ENCODE assay signal across 22 mouse cellular contexts in the genomic region with DNA sequence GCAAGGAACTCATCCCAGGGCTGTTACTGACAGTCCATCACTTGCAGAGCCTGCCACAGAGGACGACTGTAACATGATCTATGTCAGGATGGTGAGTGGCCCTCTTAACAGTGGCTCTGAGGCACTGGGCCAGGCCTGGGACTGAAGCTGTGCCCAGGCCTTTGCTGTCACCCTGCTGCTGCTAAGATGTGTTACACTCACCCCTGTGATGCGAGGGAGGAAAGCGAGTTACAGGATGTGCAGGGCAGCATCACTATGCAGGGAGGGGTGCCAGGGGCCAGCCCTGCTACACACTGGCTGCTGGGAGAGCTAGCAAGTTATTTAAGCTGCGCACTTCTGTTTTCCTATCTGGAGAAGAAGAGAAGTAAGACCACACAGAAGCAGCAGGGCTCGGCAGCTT. TPM values are rescaled to one million over a fixed set of nuclear protein-coding genes. Genes with fewer than 3 reads are reported as not detected.
A peak's percentile ranks its signal among the peaks of the same experiment; 100 is the strongest.
DNase-seq lines count a peak whose midpoint lies in the region; ATAC-seq and TF ChIP-seq lines count a peak whose summit lies in the region.
"Had no signal": no experiment of that assay in that cellular context is flagged by ENCODE, and none has a peak within 500 bp of the region (broad histone marks: within the 10 kb centered on the region; RNA-seq: fewer than 3 reads in every experiment).

No protein-coding gene starts in this region.

- WGBS in kidney, postnatal 0 days, result 23% methylated on average over 5 of the region's 5 CpGs
- 25% methylated on average over 5 of the region's 5 CpGs for WGBS in heart, embryonic 16.5 days

- no peaks in the 10 kb centered on the region for H3K27me3 ChIP-seq in kidney, postnatal 0 days (ENCODE audit: insufficient read depth, low read length)
- no peaks in the 10 kb centered on the region for H3K27me3 ChIP-seq in heart, embryonic 16.5 days (ENCODE audit: control insufficient read depth, insufficient read depth, low read length)
- H3K27me3 ChIP-seq: forebrain, embryonic 15.5 days; hindbrain, embryonic 12.5 days; midbrain, embryonic 15.5 days; stomach, embryonic 15.5 days had no signal

- peak; percentile 31 for DNase-seq in kidney, postnatal 0 days (ENCODE audit: low spot score)
- no peak for DNase-seq in kidney, postnatal 10 days
- peak; percentile 27 for DNase-seq in 3134 (ENCODE audit: extremely low read depth, insufficient read length, low spot score)
- peak; percentile 11 for DNase-seq in 3T3-L1 (ENCODE audit: low read depth, low spot score)
- DNase-seq in left cerebral cortex, adult 8-10 months (ENCODE audit: low spot score in 2 of 2), result no peak
- no peak for DNase-seq in spleen, adult 18-20 months
- DNase-seq: cerebellum, adult 9-11 months; kidney, adult 8-10 months had no signal

- no peak overlapping the region for H3K4me3 ChIP-seq in kidney, postnatal 0 days (replicated peaks; ENCODE audit: low read depth, low read length)
- H3K4me3 ChIP-seq in heart, embryonic 16.5 days (ENCODE audit: low read length), result no peak overlapping the region
- H3K4me3 ChIP-seq: erythroblast, embryonic 14.5 days; forebrain, embryonic 15.5 days; hindbrain, embryonic 12.5 days; midbrain, embryonic 15.5 days; stomach, embryonic 15.5 days had no signal

- H3K9ac ChIP-seq in kidney, postnatal 0 days (ENCODE audit: low read depth, low read length), result no peak overlapping the region
- H3K9ac ChIP-seq in heart, embryonic 16.5 days (ENCODE audit: low read length), result no peak overlapping the region
- H3K9ac ChIP-seq: forebrain, embryonic 15.5 days; hindbrain, embryonic 12.5 days; midbrain, embryonic 15.5 days; stomach, embryonic 15.5 days had no signal

- no peaks in the 10 kb centered on the region for H3K4me1 ChIP-seq in kidney, postnatal 0 days (replicated peaks; ENCODE audit: insufficient read depth, low read length)
- H3K4me1 ChIP-seq in heart, embryonic 16.5 days (ENCODE audit: control insufficient read depth, insufficient read depth, low read length), result no peaks in the 10 kb centered on the region
- H3K4me1 ChIP-seq: forebrain, embryonic 15.5 days; stomach, embryonic 15.5 days had no signal

- no peaks in the 10 kb centered on the region for H3K9me3 ChIP-seq in kidney, postnatal 0 days (replicated peaks; ENCODE audit: low read length)
- no peaks in the 10 kb centered on the region; the same call in 1 of the 2 replicates for H3K9me3 ChIP-seq in heart, embryonic 16.5 days (replicated peaks; ENCODE audit: control insufficient read depth, low read length)
- H3K9me3 ChIP-seq: forebrain, embryonic 15.5 days; hindbrain, embryonic 12.5 days; midbrain, embryonic 15.5 days; stomach, embryonic 15.5 days had no signal

- ATAC-seq in kidney, postnatal 0 days (replicated peaks; ENCODE audit: low FRiP score, low read depth), result no peak
- ATAC-seq in heart, embryonic 16.5 days (replicated peaks; ENCODE audit: extremely low read depth, insufficient read depth, low FRiP score), result peak; percentile 58
- ATAC-seq: forebrain, embryonic 15.5 days; inflammation-experienced regulatory T-cells, adult 6 months; midbrain, embryonic 15.5 days had no signal

- H3K36me3 ChIP-seq in kidney, postnatal 0 days (ENCODE audit: insufficient read depth, low read length), result no peaks in the 10 kb centered on the region
- no peaks in the 10 kb centered on the region for H3K36me3 ChIP-seq in heart, embryonic 16.5 days (ENCODE audit: control insufficient read depth, insufficient read depth)
- H3K36me3 ChIP-seq: forebrain, embryonic 15.5 days; hindbrain, embryonic 12.5 days; midbrain, embryonic 15.5 days; stomach, embryonic 15.5 days had no signal

- H3K27ac ChIP-seq in kidney, postnatal 0 days, result no peak overlapping the region
- no peak overlapping the region for H3K27ac ChIP-seq in heart, embryonic 16.5 days (ENCODE audit: low read length)
- H3K27ac ChIP-seq: forebrain, embryonic 15.5 days; hindbrain, embryonic 12.5 days; midbrain, embryonic 15.5 days; stomach, embryonic 15.5 days had no signal

- H3K4me2 ChIP-seq in kidney, postnatal 0 days (ENCODE audit: low read length), result no peak overlapping the region
- H3K4me2 ChIP-seq in heart, embryonic 16.5 days (ENCODE audit: low read depth, low read length), result no peak overlapping the region
- H3K4me2 ChIP-seq: forebrain, embryonic 15.5 days; hindbrain, embryonic 12.5 days; liver, embryonic 11.5 days; midbrain, embryonic 15.5 days; stomach, embryonic 15.5 days had no signal

- no peak for TF ChIP-seq CTCF in kidney, postnatal 0 days (IDR thresholded peaks at IDR 0.05; ENCODE audit: low read depth)

RNA-seq across cellular contexts. Expression of gene Vwa2, which starts 17.6 kb away (rescaled TPM):
- polyA plus RNA-seq in kidney, postnatal 0 days (2015; fragmentation: Nextera tagmentation; extraction: Ambion mirVana), result 18.3 and 18.5 TPM in 2 replicates
- 0.25 and 0.70 TPM in 2 replicates for polyA plus RNA-seq in heart, embryonic 16.5 days (2015; fragmentation: Nextera tagmentation; extraction: Ambion mirVana)
- total RNA-seq in left cerebral cortex, adult 8-10 months (2022), result under 1 TPM in 1 of 4 experiments, not detected in 3; 0.11 TPM
- total RNA-seq: granulocyte monocyte progenitor cell, adult 5-6 weeks; layer of hippocampus, postnatal 25 days; left cerebral cortex, postnatal 25 days; megakaryocyte progenitor cell, adult 5-6 weeks; MEL; neutrophil, adult 5-6 weeks had no signal
- polyA plus RNA-seq: erythroblast, embryonic 14.5 days; inflammation-experienced regulatory T-cells, adult 6 months had no signal

RNA-seq across cellular contexts. Expression of gene Tdrd1, which starts 30.4 kb away (rescaled TPM):
- 0.48 and 0.58 TPM in 2 replicates for polyA plus RNA-seq in kidney, postnatal 0 days (2015; fragmentation: Nextera tagmentation; extraction: Ambion mirVana)
- polyA plus RNA-seq in heart, embryonic 16.5 days (2015; fragmentation: Nextera tagmentation; extraction: Ambion mirVana), result 0.32 and 0.44 TPM in 2 replicates
- total RNA-seq in left cerebral cortex, adult 8-10 months (2022), result under 1 TPM; 0.27 to 0.39 (median 0.33) TPM
- total RNA-seq: granulocyte monocyte progenitor cell, adult 5-6 weeks; MEL; neutrophil, adult 5-6 weeks had no signal
- polyA plus RNA-seq: erythroblast, embryonic 14.5 days; inflammation-experienced regulatory T-cells, adult 6 months had no signal

RNA-seq across cellular contexts. Expression of gene Ccdc186, which starts 34.5 kb away (rescaled TPM):
- 20.3 TPM in 2 replicates for polyA plus RNA-seq in kidney, postnatal 0 days (2015; fragmentation: Nextera tagmentation; extraction: Ambion mirVana)
- 17.4 and 18.7 TPM in 2 replicates for polyA plus RNA-seq in heart, embryonic 16.5 days (2015; fragmentation: Nextera tagmentation; extraction: Ambion mirVana)
- total RNA-seq in left cerebral cortex, adult 8-10 months (2022), result 10 to 100 TPM; 46.1 to 49.5 (median 46.6) TPM

Comparison
In these comparisons a context has a peak if more than half of its experiments do, and no peak if none do; other contexts are left out.
1. DNase-seq: peak in kidney, postnatal 0 days (single experiment), 3134 (single experiment) and 3T3-L1 (single experiment); none in kidney, postnatal 10 days (single experiment), left cerebral cortex, adult 8-10 months (0 of 2) and spleen, adult 18-20 months (0 of 2).
2. RNA of gene Vwa2, which starts 17.6 kb away (polyA plus RNA-seq): 18.3 to 18.5 TPM in kidney, postnatal 0 days; 0.25 to 0.70 TPM in heart, embryonic 16.5 days; every median in the first group is over 10 times any median in the second.